Mouse (Mus musculus) liver, embryonic 14.5 days (tissue): ENCODE data around the gene Zbtb4.

Experiments used
- CTCF ChIP-seq: IDR thresholded peaks from 2 replicates; pipeline ENCODE4 v1.5.1; 2016; ENCODE audit warnings: antibody characterized with exemption, low read depth, control low read depth
- EP300 ChIP-seq: IDR thresholded peaks from 2 replicates; pipeline ENCODE4 v1.6.1; 2016; ENCODE audit warnings: antibody characterized with exemption, low read depth

GRCm38 (mm10) chr11:69761868-69762267 lies 3.8 kb upstream of the Zbtb4 start, which contains the start of gene Slc35g3:
- TF ChIP-seq CTCF (no peak), EP300 (no peak)
